24 mouse cellular contexts compared by ENCODE assay signal in the genomic region with DNA sequence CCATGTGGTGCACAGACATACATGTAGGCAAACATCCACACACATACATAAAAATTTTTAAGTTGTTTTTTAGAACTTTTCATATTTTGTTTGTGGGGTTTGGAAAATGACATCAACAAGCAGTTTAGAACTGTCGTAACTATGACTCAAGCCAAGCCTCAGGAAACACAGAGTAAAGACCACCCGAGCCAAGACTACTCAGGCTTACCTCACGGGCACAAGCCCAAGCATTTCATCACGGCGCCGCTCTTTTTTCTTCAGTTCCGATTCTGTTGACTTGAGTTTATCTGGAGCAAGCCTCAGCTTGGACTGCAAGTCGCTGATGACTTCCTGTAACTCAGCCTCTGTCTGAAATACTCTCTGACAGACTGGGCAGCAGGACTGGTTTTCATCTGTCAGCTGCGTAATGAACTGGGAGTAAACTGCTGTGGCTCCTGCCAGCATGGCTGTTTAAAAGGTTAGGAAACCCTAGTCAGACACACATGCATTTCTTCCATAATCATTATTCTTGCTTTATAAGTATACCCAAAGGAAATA. TPM values are rescaled to one million over a fixed set of nuclear protein-coding genes. Genes with fewer than 3 reads are reported as not detected.
DNase-seq lines count a peak whose midpoint lies in the region; ATAC-seq and TF ChIP-seq lines count a peak whose summit lies in the region.
"Had no signal": no experiment of that assay in that cellular context is flagged by ENCODE, and none has a peak within 500 bp of the region (broad histone marks: within the 10 kb centered on the region; RNA-seq: fewer than 3 reads in every experiment).

No protein-coding gene starts in this region.

- H3K27ac ChIP-seq in heart, embryonic 10.5 days: no peak overlapping the region
- peak overlapping the region; percentile 75 for H3K27ac ChIP-seq in heart, embryonic 13.5 days (replicated peaks)
- no peak overlapping the region for H3K27ac ChIP-seq in midbrain, embryonic 16.5 days (ENCODE audit: low read length)
- no peak overlapping the region for H3K27ac ChIP-seq in kidney, embryonic 15.5 days
- H3K27ac ChIP-seq in thymus, adult 2 months (ENCODE audit: control insufficient read depth, insufficient read depth, low read length): no peak overlapping the region
- H3K27ac ChIP-seq: hindbrain, embryonic 10.5 days; left cerebral cortex, adult 2 months; limb, embryonic 13.5 days; midbrain, embryonic 13.5 days; stomach, embryonic 15.5 days had no signal

- TF ChIP-seq POLR2A in thymus, adult 2 months (IDR thresholded peaks at IDR 0.05; ENCODE audit: control insufficient read depth, extremely low read depth, insufficient read depth, low read length, poor library complexity): no peak

- H3K4me1 ChIP-seq in heart, embryonic 10.5 days: peaks cover 4% of the 10 kb centered on the region; the same call in 1 of the 2 replicates
- peaks cover 23% of the 10 kb centered on the region for H3K4me1 ChIP-seq in heart, embryonic 13.5 days
- H3K4me1 ChIP-seq in midbrain, embryonic 16.5 days (ENCODE audit: control insufficient read depth, insufficient read depth, low read length): no peaks in the 10 kb centered on the region
- H3K4me1 ChIP-seq in kidney, embryonic 15.5 days: no peaks in the 10 kb centered on the region
- no peaks in the 10 kb centered on the region for H3K4me1 ChIP-seq in thymus, adult 2 months (replicated peaks; ENCODE audit: control insufficient read depth, insufficient read depth, low read length)
- H3K4me1 ChIP-seq: hindbrain, embryonic 10.5 days; limb, embryonic 13.5 days; midbrain, embryonic 13.5 days; stomach, embryonic 15.5 days had no signal

- H3K36me3 ChIP-seq in heart, embryonic 10.5 days: peaks cover 47% of the 10 kb centered on the region
- peaks cover 52% of the 10 kb centered on the region for H3K36me3 ChIP-seq in heart, embryonic 13.5 days
- H3K36me3 ChIP-seq in midbrain, embryonic 16.5 days (ENCODE audit: control insufficient read depth, insufficient read depth, low read length): no peaks in the 10 kb centered on the region
- peaks cover 66% of the 10 kb centered on the region for H3K36me3 ChIP-seq in kidney, embryonic 15.5 days
- peaks cover 45% of the 10 kb centered on the region for H3K36me3 ChIP-seq in thymus, adult 2 months (ENCODE audit: control insufficient read depth, insufficient read depth, low read length)

- H3K4me3 ChIP-seq in heart, embryonic 10.5 days: no peak overlapping the region
- no peak overlapping the region for H3K4me3 ChIP-seq in heart, embryonic 13.5 days
- no peak overlapping the region for H3K4me3 ChIP-seq in midbrain, embryonic 16.5 days (ENCODE audit: low read depth, low read length)
- H3K4me3 ChIP-seq in kidney, embryonic 15.5 days (replicated peaks): no peak overlapping the region
- no peak overlapping the region for H3K4me3 ChIP-seq in thymus, adult 2 months (ENCODE audit: control insufficient read depth, insufficient read depth, low read length)
- H3K4me3 ChIP-seq: erythroblast, embryonic 14.5 days; hindbrain, embryonic 10.5 days; left cerebral cortex, adult 2 months; limb, embryonic 13.5 days; midbrain, embryonic 13.5 days; stomach, embryonic 15.5 days had no signal

- DNase-seq in heart, adult 11 months: peak; percentile 96
- DNase-seq in heart, embryonic 10.5 days (ENCODE audit: low spot score): no peak
- DNase-seq in lung, adult 18-20 months: peak; percentile 12 to 34
- peak; percentile 18 to 66 for DNase-seq in lung, postnatal 4 days
- DNase-seq in thymus, adult 2 months: no peak
- DNase-seq: adrenal gland, adult 8-10 months; cerebellum, adult 9-11 months; embryo, embryonic 11 days; kidney, postnatal 14 days; liver, postnatal 0 days; right cerebral cortex, postnatal 4 days; thymus, postnatal 25 days had no signal

- 65% methylated on average over 9 of the region's 9 CpGs for WGBS in heart, embryonic 10.5 days
- WGBS in heart, embryonic 13.5 days: 38% methylated on average over 9 of the region's 9 CpGs
- WGBS in midbrain, embryonic 16.5 days: 97% methylated on average over 9 of the region's 9 CpGs
- WGBS in kidney, embryonic 15.5 days: 91% methylated on average over 9 of the region's 9 CpGs
- 94% methylated on average over 9 of the region's 9 CpGs for WGBS in thymus, adult 2 months

- H3K9me3 ChIP-seq in heart, embryonic 10.5 days: no peaks in the 10 kb centered on the region
- no peaks in the 10 kb centered on the region for H3K9me3 ChIP-seq in heart, embryonic 13.5 days
- H3K9me3 ChIP-seq in midbrain, embryonic 16.5 days (replicated peaks; ENCODE audit: control insufficient read depth, low read length, poor library complexity, severe bottlenecking): no peaks in the 10 kb centered on the region
- H3K9me3 ChIP-seq in kidney, embryonic 15.5 days (replicated peaks): no peaks in the 10 kb centered on the region
- H3K9me3 ChIP-seq: hindbrain, embryonic 10.5 days; limb, embryonic 13.5 days; midbrain, embryonic 13.5 days; stomach, embryonic 15.5 days had no signal

- no peak overlapping the region for H3K9ac ChIP-seq in heart, embryonic 13.5 days
- no peak overlapping the region for H3K9ac ChIP-seq in midbrain, embryonic 16.5 days (ENCODE audit: low read depth, low read length)
- H3K9ac ChIP-seq in kidney, embryonic 15.5 days: no peak overlapping the region
- H3K9ac ChIP-seq: limb, embryonic 13.5 days; liver, postnatal 0 days; midbrain, embryonic 13.5 days; stomach, embryonic 15.5 days had no signal

- no peak for TF ChIP-seq CTCF in thymus, adult 2 months (IDR thresholded peaks at IDR 0.05; ENCODE audit: borderline replicate concordance, control insufficient read depth, extremely low read depth, insufficient read depth, low read length, poor library complexity)

- ATAC-seq in heart, embryonic 13.5 days (ENCODE audit: extremely low read depth, insufficient number of reproducible peaks, low FRiP score, low TSS enrichment): no peak; the same call in 1 of the 2 replicates
- ATAC-seq in midbrain, embryonic 16.5 days: no peak
- ATAC-seq in kidney, embryonic 15.5 days (replicated peaks; ENCODE audit: low FRiP score): no peak
- ATAC-seq: inflammation-experienced regulatory T-cells, adult 6 months; liver, postnatal 0 days; midbrain, embryonic 13.5 days had no signal

- H3K4me2 ChIP-seq in heart, embryonic 13.5 days: peak overlapping the region; percentile 30
- H3K4me2 ChIP-seq in midbrain, embryonic 16.5 days (ENCODE audit: low read length): no peak overlapping the region
- no peak overlapping the region for H3K4me2 ChIP-seq in kidney, embryonic 15.5 days
- H3K4me2 ChIP-seq: limb, embryonic 13.5 days; midbrain, embryonic 13.5 days; stomach, embryonic 15.5 days had no signal

- no peaks in the 10 kb centered on the region for H3K27me3 ChIP-seq in heart, embryonic 10.5 days (ENCODE audit: insufficient read depth, poor library complexity, severe bottlenecking)
- H3K27me3 ChIP-seq in heart, embryonic 13.5 days (replicated peaks): no peaks in the 10 kb centered on the region
- H3K27me3 ChIP-seq in midbrain, embryonic 16.5 days (ENCODE audit: control insufficient read depth, insufficient read depth, low read depth, low read length): no peaks in the 10 kb centered on the region
- H3K27me3 ChIP-seq in kidney, embryonic 15.5 days: no peaks in the 10 kb centered on the region
- H3K27me3 ChIP-seq in thymus, adult 2 months (ENCODE audit: control insufficient read depth, insufficient read depth, low read length): no peaks in the 10 kb centered on the region
- H3K27me3 ChIP-seq: limb, embryonic 13.5 days; midbrain, embryonic 13.5 days; stomach, embryonic 15.5 days had no signal

RNA-seq across cellular contexts. Expression of gene Rad50, which starts 24.1 kb away (rescaled TPM):
- polyA plus RNA-seq in heart, embryonic 10.5 days (2016; fragmentation: Nextera tagmentation; extraction: Ambion mirVana): 22.0 and 26.5 TPM in 2 replicates
- polyA plus RNA-seq in heart, embryonic 13.5 days (2015; fragmentation: Nextera tagmentation; extraction: Ambion mirVana): 19.1 and 20.3 TPM in 2 replicates
- polyA plus RNA-seq in midbrain, embryonic 16.5 days (2015; fragmentation: Nextera tagmentation; extraction: Ambion mirVana): 11.0 and 11.7 TPM in 2 replicates
- polyA plus RNA-seq in kidney, embryonic 15.5 days (2015; fragmentation: Nextera tagmentation; extraction: Ambion mirVana): 27.2 and 27.7 TPM in 2 replicates
- 8.3 and 8.4 TPM in 2 replicates for polyA plus RNA-seq in thymus, adult 2 months (2012; rRNA removed)

RNA-seq across cellular contexts. Expression of gene Il5, which starts 37.5 kb away (rescaled TPM):
- not detected in 2 replicates for polyA plus RNA-seq in heart, embryonic 10.5 days (2016; fragmentation: Nextera tagmentation; extraction: Ambion mirVana)
- not detected in 2 replicates for polyA plus RNA-seq in heart, embryonic 13.5 days (2015; fragmentation: Nextera tagmentation; extraction: Ambion mirVana)
- polyA plus RNA-seq in midbrain, embryonic 16.5 days (2015; fragmentation: Nextera tagmentation; extraction: Ambion mirVana): not detected in 2 replicates
- polyA plus RNA-seq in kidney, embryonic 15.5 days (2015; fragmentation: Nextera tagmentation; extraction: Ambion mirVana): not detected in 2 replicates
- 0.56 and 0.84 TPM in 2 replicates for polyA plus RNA-seq in thymus, adult 2 months (2012; rRNA removed)
- polyA plus RNA-seq: erythroblast, embryonic 14.5 days; hindbrain, embryonic 10.5 days; inflammation-experienced regulatory T-cells, adult 6 months; limb, embryonic 13.5 days; liver, postnatal 0 days; midbrain, embryonic 13.5 days; neural tube, embryonic 11.5 days; stomach, embryonic 15.5 days had no signal

RNA-seq across cellular contexts. Expression of gene Il13, which starts 48.6 kb away (rescaled TPM):
- polyA plus RNA-seq in heart, embryonic 10.5 days (2016; fragmentation: Nextera tagmentation; extraction: Ambion mirVana): not detected in 2 replicates
- polyA plus RNA-seq in heart, embryonic 13.5 days (2015; fragmentation: Nextera tagmentation; extraction: Ambion mirVana): not detected in 2 replicates
- not detected in 2 replicates for polyA plus RNA-seq in midbrain, embryonic 16.5 days (2015; fragmentation: Nextera tagmentation; extraction: Ambion mirVana)
- not detected in 2 replicates for polyA plus RNA-seq in kidney, embryonic 15.5 days (2015; fragmentation: Nextera tagmentation; extraction: Ambion mirVana)
- 8.5 and 10.4 TPM in 2 replicates for polyA plus RNA-seq in thymus, adult 2 months (2012; rRNA removed)
- polyA plus RNA-seq: erythroblast, embryonic 14.5 days; frontal cortex, adult 2 months; hindbrain, embryonic 10.5 days; inflammation-experienced regulatory T-cells, adult 6 months; liver, postnatal 0 days; midbrain, embryonic 13.5 days; neural tube, embryonic 11.5 days; stomach, embryonic 15.5 days had no signal

Comparison
In these comparisons a context has a peak if more than half of its experiments do, and no peak if none do; other contexts are left out.
1. DNase-seq: peak in heart, adult 11 months (single experiment), lung, adult 18-20 months (2 of 2) and lung, postnatal 4 days (2 of 2); none in heart, embryonic 10.5 days (single experiment) and thymus, adult 2 months (single experiment).